Mouse (Mus musculus) midbrain, postnatal 0 days (tissue): ENCODE measurements around the gene Rnf168. TPM values are rescaled to one million over a fixed set of nuclear protein-coding genes. Genes with fewer than 3 reads are reported as not detected.
A peak's percentile ranks its signal among the peaks of the same experiment; 100 is the strongest.

Experiments
- ATAC-seq: fragments of 200-750 bp; cut with Nextera tagmentation; 2 replicates; pipeline ENCODE4 v1.8.0; 2017; ENCODE audit warnings: moderate number of reproducible peaks, mild to moderate bottlenecking, moderate TSS enrichment, moderate library complexity; ENCODE audit not compliant: low FRiP score
- DNase-seq: peaks from one replicate; pipeline ENCODE4 v3.0.0-alpha.2; 2015; ENCODE audit warnings: low spot score
- H3K27ac ChIP-seq: fragments of 300-500 bp; sonication (generic); 2 replicates; pipeline ENCODE4 v1.5.1; 2014; ENCODE audit warnings: low read depth, mild to moderate bottlenecking, low read length, mixed read lengths
- H3K27me3 ChIP-seq: fragments of 300-500 bp; sonication (generic); 2 replicates; pipeline ENCODE4 v1.6.1; 2014; ENCODE audit warnings: low read length, control low read depth, mixed read lengths; ENCODE audit not compliant: insufficient read depth
- H3K36me3 ChIP-seq: fragments of 300-500 bp; sonication (generic); 2 replicates; pipeline ENCODE4 v1.6.1; 2014; ENCODE audit warnings: low read length, control low read depth, mixed read lengths; ENCODE audit not compliant: insufficient read depth
- H3K4me1 ChIP-seq: fragments of 300-500 bp; sonication (generic); 2 replicates; pipeline ENCODE4 v1.6.1; 2014; ENCODE audit warnings: mild to moderate bottlenecking, control low read depth, antibody characterized with exemption, low read length, mixed read lengths; ENCODE audit not compliant: insufficient read depth
- H3K4me2 ChIP-seq: fragments of 300-500 bp; sonication (generic); 2 replicates; pipeline ENCODE4 v1.6.1; 2014; ENCODE audit warnings: low read depth, mild to moderate bottlenecking, low read length, mixed read lengths; ENCODE audit not compliant: poor library complexity, severe bottlenecking
- H3K4me3 ChIP-seq: fragments of 300-500 bp; sonication (generic); 2 replicates; pipeline ENCODE4 v1.5.1; 2014; ENCODE audit warnings: low read depth, mild to moderate bottlenecking, low read length, moderate library complexity
- H3K9ac ChIP-seq: fragments of 300-500 bp; sonication (generic); replicated peaks from 2 replicates; pipeline ENCODE4 v1.6.1; 2014; ENCODE audit warnings: mild to moderate bottlenecking, low read length, moderate library complexity, mixed read lengths; ENCODE audit not compliant: poor library complexity, severe bottlenecking
- H3K9me3 ChIP-seq: fragments of 300-500 bp; sonication (generic); 2 replicates; pipeline ENCODE4 v1.6.1; 2016; ENCODE audit warnings: low read length, control low read depth
- CTCF ChIP-seq: IDR thresholded peaks from 2 replicates; pipeline ENCODE4 v1.5.1; 2016; ENCODE audit warnings: antibody characterized with exemption, mild to moderate bottlenecking
- WGBS: fragments of 180-500 bp; shearing (Covaris S2); extraction: QIAGEN DNeasy Blood & Tissue Kit; methylation state at CpG from one replicate; pipeline ENCODE4 v1.1.7; 2014; 5-methylcytosine and 5-hydroxymethylcytosine counted together
- microRNA counts: library from miRNA; unstranded; fragments of <30 nt; microRNA quantifications from one replicate; lab custom pipeline; 2015
- microRNA-seq: library from miRNA; unstranded; fragments of <30 nt; microRNA quantifications from one replicate; pipeline ENCODE4, GENCODE M21; 2016; ENCODE audit warnings: borderline number of aligned reads
- polyA plus RNA-seq: library from polyadenylated mRNA; unstranded; fragments of >200 nt; fragmentation: Nextera tagmentation; extraction: Ambion mirVana; gene quantifications from 2 replicates; pipeline ENCODE4 v1.2.1, GENCODE M21; 2015
- total RNA-seq: library from RNA; depleted of rRNA; stranded (reverse); fragments of >200 nt; gene quantifications from 2 replicates; pipeline ENCODE4 v1.2.3, GENCODE M21; 2014; rRNA removed

The Rnf168 gene
- total and polyA plus RNA-seq, 2 experiments from 2014 or later: 27.1 to 42.1 TPM

- H3K9ac ChIP-seq: no peak overlapping the region
- no peak overlapping the region for H3K4me2 ChIP-seq
- no peaks in the 10 kb centered on the region for H3K27me3 ChIP-seq
- no peaks in the 10 kb centered on the region for H3K9me3 ChIP-seq
- 70% methylated on average over 7 of the region's 7 CpGs for WGBS
- no peak for ATAC-seq
- no peak overlapping the region for H3K27ac ChIP-seq
- no peak for DNase-seq
- peaks cover 5% of the 10 kb centered on the region; the same call in 1 of the 2 replicates for H3K4me1 ChIP-seq
- no peaks in the 10 kb centered on the region for H3K36me3 ChIP-seq
- no peak overlapping the region for H3K4me3 ChIP-seq
- TF ChIP-seq CTCF: no peak
Observed at GRCm38 (mm10) chr16:32336026-32336780, 58.9 kb downstream of the Rnf168 start.

GRCm38 (mm10) chr16:32337001-32337400 lies 59.7 kb downstream of the Rnf168 start:
- peaks cover 5% of the 10 kb centered on the region; the same call in 1 of the 2 replicates for H3K4me1 ChIP-seq
- H3K27me3 ChIP-seq: no peaks in the 10 kb centered on the region
- DNase-seq (no peak), ATAC-seq (no peak)
- no peak overlapping the region for H3K27ac ChIP-seq
- H3K9ac ChIP-seq: no peak overlapping the region
- TF ChIP-seq CTCF: no peak
- H3K4me3 ChIP-seq: no peak overlapping the region
- no peaks in the 10 kb centered on the region for H3K9me3 ChIP-seq
- no peaks in the 10 kb centered on the region for H3K36me3 ChIP-seq
- no peak overlapping the region for H3K4me2 ChIP-seq

- 88% methylated on average over 1 of the region's 1 CpGs for WGBS
- Histone ChIP-seq H3K36me3 (no peaks in the 10 kb centered on the region), H3K4me3 (no peak overlapping the region), H3K27ac (no peak overlapping the region), H3K27me3 (no peaks in the 10 kb centered on the region), H3K4me2 (no peak overlapping the region), H3K9me3 (no peaks in the 10 kb centered on the region), H3K9ac (no peak overlapping the region), H3K4me1 (peaks cover 5% of the 10 kb centered on the region; the same call in 1 of the 2 replicates)
- ATAC-seq (no peak), DNase-seq (no peak)
- TF ChIP-seq CTCF: no peak
Observed at GRCm38 (mm10) chr16:32340451-32340850, 63.2 kb downstream of the Rnf168 start.

- Histone ChIP-seq H3K4me2 (no peak overlapping the region), H3K27me3 (no peaks in the 10 kb centered on the region), H3K9me3 (no peaks in the 10 kb centered on the region), H3K27ac (no peak overlapping the region), H3K36me3 (no peaks in the 10 kb centered on the region), H3K4me3 (no peak overlapping the region), H3K9ac (no peak overlapping the region), H3K4me1 (no peaks in the 10 kb centered on the region)
- ATAC-seq (no peak), DNase-seq (no peak)
- no peak for TF ChIP-seq CTCF
Observed at GRCm38 (mm10) chr16:32345521-32345920, 68.3 kb downstream of the Rnf168 start.

- Histone ChIP-seq H3K36me3 (peaks cover 7% of the 10 kb centered on the region), H3K9ac (no peak overlapping the region), H3K9me3 (no peaks in the 10 kb centered on the region), H3K4me2 (no peak overlapping the region), H3K4me1 (no peaks in the 10 kb centered on the region), H3K27me3 (no peaks in the 10 kb centered on the region), H3K27ac (no peak overlapping the region), H3K4me3 (no peak overlapping the region)
- TF ChIP-seq CTCF: no peak
- WGBS: 90% methylated on average over 3 of the region's 3 CpGs
- no peak for DNase-seq
- no peak for ATAC-seq
Observed at GRCm38 (mm10) chr16:32350776-32351175, 73.5 kb downstream of the Rnf168 start.

MicroRNA genes within 50 kb of the gene (microRNA counts, 519-probe panel; counts per million panel counts)
- microRNA mmu-miR-1946a (lab: Ali Mortazavi, UCI): 528 counts per million, percentile 58 among the panel's probes with 10 or more counts

Small RNA genes lying within 50 kb of the gene (microRNA-seq; reads per million reads assigned to microRNA genes)
- not detected for gene Mir1946a

Other genes starting within 250 kb of the Rnf168 start
- 35.3 and 37.1 TPM in 2 replicates for gene Pak2, start 198.1 kb upstream of the Rnf168 start, total RNA-seq
- 23.0 and 26.0 TPM in 2 replicates for gene Pak2, start 198.1 kb upstream of the Rnf168 start, polyA plus RNA-seq
- gene Pigx, start 177.7 kb upstream of the Rnf168 start, total RNA-seq: 38.8 and 53.2 TPM in 2 replicates
- 90.4 and 91.3 TPM in 2 replicates for gene Pigx, start 177.7 kb upstream of the Rnf168 start, polyA plus RNA-seq
- gene Cep19, start 177.7 kb upstream of the Rnf168 start, total RNA-seq: 29.9 and 34.7 TPM in 2 replicates
- gene Cep19, start 177.7 kb upstream of the Rnf168 start, polyA plus RNA-seq: 54.3 and 57.3 TPM in 2 replicates
- 9.9 and 11.3 TPM in 2 replicates for gene Nrros, start 111.9 kb upstream of the Rnf168 start, total RNA-seq
- gene Nrros, start 111.9 kb upstream of the Rnf168 start, polyA plus RNA-seq: 4.9 and 5.8 TPM in 2 replicates
- not detected in 2 replicates for gene Bex6, start 97.6 kb upstream of the Rnf168 start, total RNA-seq
- gene Bex6, start 97.6 kb upstream of the Rnf168 start, polyA plus RNA-seq: not detected in 2 replicates
- gene Fbxo45, start 30.3 kb upstream of the Rnf168 start, total RNA-seq: 29.9 and 39.6 TPM in 2 replicates
- gene Fbxo45, start 30.3 kb upstream of the Rnf168 start, polyA plus RNA-seq: 15.0 and 16.6 TPM in 2 replicates
- gene Wdr53, start 30.2 kb upstream of the Rnf168 start, total RNA-seq: 11.6 and 12.4 TPM in 2 replicates
- gene Wdr53, start 30.2 kb upstream of the Rnf168 start, polyA plus RNA-seq: 10.7 and 11.1 TPM in 2 replicates
- 0.38 TPM in 1 of 2 replicates, not detected in the other for gene Smco1, start 6.0 kb upstream of the Rnf168 start, total RNA-seq
- gene Smco1, start 6.0 kb upstream of the Rnf168 start, polyA plus RNA-seq: 0.11 TPM in 1 of 2 replicates, not detected in the other
- gene Ubxn7, start 54.8 kb downstream of the Rnf168 start, total RNA-seq: 37.0 and 50.4 TPM in 2 replicates
- gene Ubxn7, start 54.8 kb downstream of the Rnf168 start, polyA plus RNA-seq: 8.7 and 10.7 TPM in 2 replicates
- not detected in 2 replicates for gene Tm4sf19, start 123.0 kb downstream of the Rnf168 start, total RNA-seq
- gene Tm4sf19, start 123.0 kb downstream of the Rnf168 start, polyA plus RNA-seq: not detected in 2 replicates
- gene Tctex1d2, start 142.2 kb downstream of the Rnf168 start, total RNA-seq: 12.5 and 18.1 TPM in 2 replicates
- gene Tctex1d2, start 142.2 kb downstream of the Rnf168 start, polyA plus RNA-seq: 54.5 and 56.7 TPM in 2 replicates
- gene Pcyt1a, start 153.5 kb downstream of the Rnf168 start, total RNA-seq: 47.5 and 52.7 TPM in 2 replicates
- gene Pcyt1a, start 153.5 kb downstream of the Rnf168 start, polyA plus RNA-seq: 49.2 and 49.3 TPM in 2 replicates
- gene Slc51a, start 210.4 kb downstream of the Rnf168 start, total RNA-seq: not detected in 2 replicates
- gene Slc51a, start 210.4 kb downstream of the Rnf168 start, polyA plus RNA-seq: 0.14 TPM in 1 of 2 replicates, not detected in the other
- gene Zdhhc19, start 218.8 kb downstream of the Rnf168 start, total RNA-seq: not detected in 2 replicates
- 0.19 and 0.25 TPM in 2 replicates for gene Zdhhc19, start 218.8 kb downstream of the Rnf168 start, polyA plus RNA-seq